Mouse (Mus musculus) olfactory bulb, adult 2 months (tissue): Measurements from ENCODE around the gene Padi6. TPM values are rescaled to one million over a fixed set of nuclear protein-coding genes. Genes with fewer than 3 reads are reported as not detected.

Experiments used
- H3K27ac ChIP-seq: fragments of 200-500 bp; 2 replicates; pipeline ENCODE4 v1.5.1; 2012; ENCODE audit warnings: low read depth, low read length; ENCODE audit not compliant: insufficient read depth
- H3K4me1 ChIP-seq: fragments of 200-500 bp; 2 replicates; pipeline ENCODE4 v1.6.1; 2012; ENCODE audit warnings: low read length; ENCODE audit not compliant: control insufficient read depth, insufficient read depth
- H3K4me3 ChIP-seq: fragments of 200-500 bp; 2 replicates; pipeline ENCODE4 v1.5.1; 2012; ENCODE audit warnings: mild to moderate bottlenecking, low read depth, low read length, moderate library complexity; ENCODE audit not compliant: insufficient read depth
- CTCF ChIP-seq: fragments of 200-500 bp; IDR thresholded peaks from 2 replicates; pipeline ENCODE4 v1.5.1; 2012; ENCODE audit warnings: low read depth, mild to moderate bottlenecking, low read length, moderate library complexity; ENCODE audit not compliant: insufficient read depth
- POLR2A ChIP-seq: fragments of 200-500 bp; IDR thresholded peaks from 2 replicates; pipeline ENCODE4 v1.6.1; 2012; ENCODE audit warnings: mild to moderate bottlenecking, low read depth, low read length, moderate library complexity; ENCODE audit not compliant: insufficient read depth
- WGBS: fragments of 180-500 bp; shearing (Covaris S2); methylation state at CpG from one replicate; pipeline ENCODE4 v1.1.7; 2018; 5-methylcytosine and 5-hydroxymethylcytosine counted together
- polyA plus RNA-seq: library from polyadenylated mRNA; stranded (reverse); fragments of >200 nt; gene quantifications from 2 replicates; pipeline ENCODE4 v1.2.4, GENCODE M21; 2012; ENCODE audit warnings: low replicate concordance; ENCODE audit not compliant: missing spikeins, insufficient read depth, insufficient read length

Padi6 gene
- polyA plus RNA-seq, 1 experiment = not detected

DNA sequence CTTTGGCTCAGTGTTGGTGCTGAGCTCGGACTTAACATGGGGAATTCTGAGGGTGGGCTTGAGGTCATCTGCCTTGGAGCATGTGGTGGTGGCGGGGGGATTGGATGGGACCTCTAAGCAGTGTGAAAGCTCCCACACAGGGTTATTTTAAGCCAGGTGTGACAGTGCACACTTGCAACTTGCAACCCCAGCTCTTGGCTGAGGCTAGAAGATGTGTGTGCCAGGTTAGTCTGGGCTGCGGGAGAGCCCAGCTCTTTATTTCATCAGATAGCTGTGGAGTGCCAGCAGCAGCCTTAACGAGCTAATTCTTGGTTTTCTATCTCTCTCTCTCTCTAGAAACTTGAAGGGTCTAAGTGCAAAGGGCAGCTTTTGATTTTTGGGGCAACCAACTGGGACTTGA lies 34.8 kb downstream of the Padi6 start:
- peaks cover 33% of the 10 kb centered on the region for H3K4me1 ChIP-seq
- no peak overlapping the region for H3K27ac ChIP-seq
- TF ChIP-seq CTCF = no peak
- no peak for TF ChIP-seq POLR2A
- WGBS = 55% methylated on average over 4 of the region's 4 CpGs
- no peak overlapping the region for H3K4me3 ChIP-seq

DNA sequence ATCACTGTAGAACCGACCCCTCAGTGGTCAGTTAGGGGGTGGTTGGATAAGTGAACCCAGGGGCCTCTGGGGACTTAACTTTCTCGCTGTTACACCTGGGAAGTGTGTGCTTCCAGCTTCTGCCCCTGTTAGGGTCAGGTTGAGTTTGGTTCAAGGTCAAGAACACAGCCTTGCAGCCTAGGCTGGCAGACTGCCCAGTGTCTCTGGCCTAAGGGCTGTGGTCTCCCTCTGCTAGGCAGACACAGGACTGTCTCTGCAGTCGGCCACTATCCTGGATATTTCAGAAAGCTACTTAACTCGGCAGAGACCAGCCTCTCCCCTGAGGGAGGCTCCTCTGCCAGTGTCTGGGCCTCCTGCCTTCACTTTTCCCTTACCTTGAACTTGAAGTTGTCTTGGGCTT lies 38.3 kb downstream of the Padi6 start:
- TF ChIP-seq POLR2A (no peak), CTCF (no peak)
- H3K27ac ChIP-seq = no peak overlapping the region
- H3K4me1 ChIP-seq = peaks cover 30% of the 10 kb centered on the region
- H3K4me3 ChIP-seq = no peak overlapping the region
- WGBS = 37% methylated on average over 4 of the region's 4 CpGs

GRCm38 (mm10) chr4:140703636-140704035 lies 38.8 kb downstream of the Padi6 start:
- H3K4me3 ChIP-seq = no peak overlapping the region
- H3K27ac ChIP-seq = no peak overlapping the region
- TF ChIP-seq CTCF = no peak
- TF ChIP-seq POLR2A = no peak
- WGBS = 20% methylated on average over 8 of the region's 8 CpGs
- peaks cover 30% of the 10 kb centered on the region for H3K4me1 ChIP-seq

GRCm38 (mm10) chr4:140702611-140703327 lies 39.7 kb downstream of the Padi6 start:
- H3K4me3 ChIP-seq = peak overlapping the region; percentile 90
- no peak overlapping the region for H3K27ac ChIP-seq
- peaks cover 30% of the 10 kb centered on the region for H3K4me1 ChIP-seq
- under 1% methylated on average over 56 of the region's 68 CpGs for WGBS
- no peak for TF ChIP-seq POLR2A
- no peak for TF ChIP-seq CTCF

DNA sequence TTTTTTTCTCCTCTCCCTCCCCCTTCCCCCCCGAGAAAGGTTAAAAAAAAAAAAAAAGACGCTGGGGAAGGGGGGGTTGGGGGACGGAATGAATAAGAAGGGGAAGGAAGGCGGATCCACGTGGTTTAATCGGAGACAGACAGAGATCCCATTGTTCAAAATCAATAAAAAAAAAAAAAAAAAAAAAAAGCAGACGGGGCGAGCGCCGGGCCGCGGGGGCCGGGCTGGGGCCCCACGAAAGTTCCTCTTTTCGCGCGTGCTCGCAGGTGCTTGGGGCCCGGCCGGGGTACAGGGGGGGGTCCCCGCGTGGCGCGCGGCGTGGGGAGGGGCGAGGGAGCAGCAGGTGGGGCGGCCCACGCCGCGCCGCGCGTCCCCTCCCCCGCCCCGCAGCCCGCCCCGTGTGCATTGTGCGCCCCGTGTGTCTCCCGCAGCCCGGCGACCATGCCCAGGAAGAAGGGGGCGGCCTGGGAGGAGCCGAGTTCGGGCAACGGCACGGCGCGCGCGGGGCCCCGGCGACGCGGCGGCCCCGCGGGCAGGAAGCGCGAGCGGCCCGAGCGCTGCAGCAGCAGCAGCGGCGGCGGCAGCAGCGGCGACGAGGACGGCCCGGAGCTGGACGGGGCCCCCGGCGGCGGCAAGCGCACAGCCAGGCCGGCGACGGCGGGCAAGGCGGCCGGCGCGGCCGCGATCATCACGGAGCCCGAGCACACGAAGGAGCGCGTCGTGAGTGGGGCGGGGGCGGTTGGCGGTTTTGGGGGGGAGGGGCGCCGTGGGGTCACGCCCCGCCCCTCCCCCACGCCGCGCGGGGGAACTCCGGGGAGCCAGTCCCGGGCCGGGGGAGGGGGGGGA lies 40.5 kb downstream of the Padi6 start:
- Histone ChIP-seq H3K27ac (no peak overlapping the region), H3K4me1 (peaks cover 23% of the 10 kb centered on the region), H3K4me3 (peak overlapping the region; percentile 90)
- TF ChIP-seq POLR2A (no peak), CTCF (no peak)
- 1% methylated on average over 83 of the region's 107 CpGs for WGBS

GRCm38 (mm10) chr4:140701049-140701715 lies 41.3 kb downstream of the Padi6 start:
- TF ChIP-seq POLR2A = peak; percentile 76
- TF ChIP-seq CTCF = peak; percentile 42
- H3K4me1 ChIP-seq = peaks cover 23% of the 10 kb centered on the region
- H3K4me3 ChIP-seq = peak overlapping the region; percentile 90
- 4% methylated on average over 61 of the region's 61 CpGs for WGBS
- H3K27ac ChIP-seq = peak overlapping the region; percentile 84

GRCm38 (mm10) chr4:140700269-140701018 lies 42.0 kb downstream of the Padi6 start, which contains the start of gene Rcc2:
TSS of gene Rcc2 (plus strand) at chr4:140700541.
- Histone ChIP-seq H3K4me3 (peak within 1 kb of the TSS; percentile 90), H3K4me1 (peaks cover 23% of the 10 kb centered on the region), H3K27ac (peak within 1 kb of the TSS; percentile 84)
- no peak for TF ChIP-seq POLR2A
- TF ChIP-seq CTCF = no peak
- 11% methylated on average over 20 of the region's 20 CpGs for WGBS

DNA sequence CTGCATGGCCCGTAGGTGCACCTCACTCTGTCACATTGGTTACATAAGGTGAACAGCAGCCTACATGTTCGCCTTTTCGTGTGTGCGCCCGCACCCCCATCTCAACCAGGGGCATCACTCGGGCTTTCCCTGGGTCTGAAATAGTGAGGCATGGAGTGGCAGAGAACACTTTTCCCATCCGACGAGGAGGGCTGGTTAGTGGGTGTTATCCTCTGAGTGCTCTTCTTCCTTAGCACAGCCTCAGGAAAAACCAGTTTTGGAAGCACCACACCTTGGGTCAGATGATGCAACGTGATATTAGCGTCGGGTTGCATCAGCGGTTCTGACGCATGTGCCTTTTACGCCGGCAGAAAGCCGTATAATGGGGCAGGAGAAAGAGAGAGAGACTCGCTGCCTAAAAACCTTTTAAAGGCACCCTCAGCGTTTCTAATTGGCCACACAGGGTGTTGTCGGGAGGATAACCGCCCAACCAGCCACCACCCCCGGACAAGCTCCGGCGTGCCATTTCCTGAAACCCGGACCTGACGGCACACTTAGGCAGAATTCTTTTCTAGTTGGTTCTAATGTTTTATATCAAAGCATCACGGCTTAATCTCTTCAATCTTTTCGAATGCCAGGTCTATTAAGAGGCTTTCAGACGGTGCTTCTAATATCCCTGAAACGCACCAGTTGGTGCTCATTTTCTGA lies 42.9 kb downstream of the Padi6 start:
- no peak for TF ChIP-seq CTCF
- no peak for TF ChIP-seq POLR2A
- WGBS = 6% methylated on average over 29 of the region's 29 CpGs
- Histone ChIP-seq H3K4me3 (peak overlapping the region; percentile 26), H3K27ac (peak overlapping the region; percentile 34), H3K4me1 (peaks cover 23% of the 10 kb centered on the region)
